Mouse (Mus musculus): Measurements from ENCODE around the gene Atxn2.
"Not testable (repeated sequence)": the region's sequence is repeated elsewhere in the genome, so short reads cannot be mapped to it uniquely, and the experiment has no call there.

Gene Atxn2

DNA sequence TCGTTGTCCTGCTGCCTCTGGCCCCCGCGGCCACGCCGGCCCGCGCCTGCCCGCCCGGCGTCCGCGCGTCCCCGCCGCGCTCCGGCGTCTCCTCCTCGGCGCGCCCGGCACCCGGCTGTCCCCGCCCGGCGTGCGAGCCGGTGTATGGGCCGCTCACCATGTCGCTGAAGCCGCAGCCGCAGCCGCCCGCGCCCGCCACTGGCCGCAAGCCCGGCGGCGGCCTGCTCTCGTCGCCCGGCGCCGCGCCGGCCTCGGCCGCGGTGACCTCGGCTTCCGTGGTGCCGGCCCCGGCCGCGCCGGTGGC lies 743 bp downstream of the Atxn2 start:
- DNase-seq (ENCODE audit: low spot score) = no peak

- DNase-seq (ENCODE audit: low spot score) = no peak
Observed at GRCm38 (mm10) chr5:121712232-121712933, 1.2 kb downstream of the Atxn2 start.

GRCm38 (mm10) chr5:121712934-121713538 lies 1.9 kb downstream of the Atxn2 start:
- no peak for DNase-seq (ENCODE audit: low spot score)

- no peak for DNase-seq (ENCODE audit: low spot score)
Observed at GRCm38 (mm10) chr5:121714331-121714730, 3.2 kb downstream of the Atxn2 start.

- DNase-seq (ENCODE audit: low spot score) = no peak
Observed at GRCm38 (mm10) chr5:121714928-121715327, 3.8 kb downstream of the Atxn2 start.

- no peak for DNase-seq (ENCODE audit: low spot score)
Observed at GRCm38 (mm10) chr5:121718462-121718861, 7.3 kb downstream of the Atxn2 start.

DNA sequence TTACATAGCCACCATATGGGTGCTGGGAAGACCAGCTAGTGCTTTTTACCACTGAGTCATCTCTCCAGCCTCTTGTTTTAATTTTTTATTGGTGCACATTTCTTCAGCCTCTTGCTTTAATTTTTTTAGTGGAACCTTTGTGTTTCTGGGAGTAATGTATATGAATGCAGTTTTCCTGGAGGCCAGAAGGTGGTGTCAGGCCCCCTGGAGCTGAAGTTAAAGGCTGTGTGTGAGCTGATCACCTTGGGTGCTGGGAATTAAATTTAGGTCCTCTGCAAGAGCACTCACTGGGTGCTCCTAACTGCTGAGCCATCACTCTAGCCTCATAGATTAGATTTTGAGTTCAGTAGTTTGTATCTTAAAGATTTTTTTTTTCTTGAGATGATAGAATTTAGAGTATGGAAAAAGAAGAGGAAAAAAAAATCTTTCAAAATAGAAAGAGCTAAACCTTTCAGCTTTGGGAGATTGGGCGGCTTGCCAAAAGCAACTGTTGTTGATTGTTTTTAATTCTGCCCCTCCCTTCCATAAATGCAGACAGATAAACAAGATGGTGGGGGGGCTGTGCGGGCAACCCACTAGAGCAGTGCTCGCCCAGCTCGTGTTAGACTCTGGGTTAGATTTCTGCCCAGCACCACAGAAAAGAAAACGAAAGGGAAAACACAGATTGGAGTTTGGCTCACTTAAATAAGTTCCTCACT lies 9.9 kb downstream of the Atxn2 start:
- no peak for DNase-seq (ENCODE audit: low spot score)

- DNase-seq (ENCODE audit: low spot score) = no peak
Observed at GRCm38 (mm10) chr5:121721841-121722240, 10.7 kb downstream of the Atxn2 start.

GRCm38 (mm10) chr5:121724678-121725077 lies 13.5 kb downstream of the Atxn2 start:
- DNase-seq (ENCODE audit: low spot score) = no peak

- DNase-seq (ENCODE audit: low spot score) = no peak
Observed at GRCm38 (mm10) chr5:121730057-121730456, 18.9 kb downstream of the Atxn2 start.

GRCm38 (mm10) chr5:121736641-121737040 lies 25.5 kb downstream of the Atxn2 start:
- no peak for DNase-seq (ENCODE audit: low spot score)

- not testable (repeated sequence) for DNase-seq (ENCODE audit: low spot score)
Observed at GRCm38 (mm10) chr5:121738162-121738561, 27.0 kb downstream of the Atxn2 start.

GRCm38 (mm10) chr5:121738576-121739191 lies 27.5 kb downstream of the Atxn2 start:
- no peak for DNase-seq (ENCODE audit: low spot score)

GRCm38 (mm10) chr5:121740516-121740915 lies 29.4 kb downstream of the Atxn2 start:
- no peak for DNase-seq (ENCODE audit: low spot score)

- DNase-seq (ENCODE audit: low spot score) = no peak
Observed at GRCm38 (mm10) chr5:121742915-121743314, 31.8 kb downstream of the Atxn2 start.

DNA sequence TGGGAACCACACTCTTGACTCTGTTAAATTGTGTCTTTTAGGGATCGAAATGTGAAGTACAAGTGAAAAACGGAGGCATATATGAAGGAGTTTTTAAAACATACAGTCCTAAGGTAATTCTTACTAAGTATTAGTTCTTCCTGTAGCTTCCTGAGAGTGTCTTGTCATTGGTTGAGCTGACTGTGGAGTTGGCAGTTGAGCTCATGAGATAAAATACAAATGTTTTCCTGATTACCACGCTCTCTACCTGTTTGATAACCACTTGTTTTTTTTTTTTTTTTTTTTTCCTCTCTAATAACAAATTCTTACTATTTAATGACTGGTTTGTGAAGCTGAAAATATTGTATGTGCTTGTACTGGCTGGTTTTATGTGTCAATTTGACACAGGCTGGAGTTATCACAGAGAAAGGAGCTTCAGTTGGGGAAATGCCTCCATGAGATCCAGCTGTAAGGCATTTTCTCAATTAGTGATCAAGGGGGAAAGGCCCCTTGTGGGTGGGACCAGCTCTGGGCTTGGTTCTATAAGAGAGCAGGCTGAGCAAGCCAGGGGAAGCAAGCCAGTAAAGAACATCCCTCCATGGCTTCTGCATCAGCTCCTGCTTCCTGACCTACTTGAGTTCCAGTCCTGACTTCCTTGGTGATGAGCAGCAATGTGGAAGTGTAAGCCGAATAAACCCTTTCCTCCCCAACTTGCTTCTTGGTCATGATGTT lies 36.9 kb downstream of the Atxn2 start:
- DNase-seq (ENCODE audit: low spot score) = not testable (repeated sequence)

GRCm38 (mm10) chr5:121749633-121750032 lies 38.5 kb downstream of the Atxn2 start:
- no peak for DNase-seq (ENCODE audit: low spot score)

GRCm38 (mm10) chr5:121757900-121758299 lies 46.8 kb downstream of the Atxn2 start:
- DNase-seq (ENCODE audit: low spot score) = no peak

DNA sequence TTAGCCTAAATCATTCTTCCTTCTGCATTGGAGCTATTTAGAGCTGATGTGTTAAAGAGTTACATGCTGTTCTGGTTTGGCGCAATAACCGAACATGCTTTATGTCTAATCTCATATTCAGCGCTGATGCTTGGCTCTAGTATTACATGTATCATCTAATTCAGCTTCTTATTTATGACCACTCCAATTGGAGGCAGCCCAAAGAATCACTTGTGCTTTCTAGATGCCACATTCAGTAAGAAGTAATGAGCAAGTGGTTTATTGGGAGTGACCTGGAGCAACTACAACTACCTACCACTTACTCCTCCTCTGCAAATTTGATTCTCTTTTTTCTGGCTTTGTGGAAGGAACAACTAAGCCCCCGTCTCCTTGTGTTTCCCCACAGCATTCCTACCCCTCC lies 47.2 kb downstream of the Atxn2 start:
- no peak for DNase-seq (ENCODE audit: low spot score)

DNA sequence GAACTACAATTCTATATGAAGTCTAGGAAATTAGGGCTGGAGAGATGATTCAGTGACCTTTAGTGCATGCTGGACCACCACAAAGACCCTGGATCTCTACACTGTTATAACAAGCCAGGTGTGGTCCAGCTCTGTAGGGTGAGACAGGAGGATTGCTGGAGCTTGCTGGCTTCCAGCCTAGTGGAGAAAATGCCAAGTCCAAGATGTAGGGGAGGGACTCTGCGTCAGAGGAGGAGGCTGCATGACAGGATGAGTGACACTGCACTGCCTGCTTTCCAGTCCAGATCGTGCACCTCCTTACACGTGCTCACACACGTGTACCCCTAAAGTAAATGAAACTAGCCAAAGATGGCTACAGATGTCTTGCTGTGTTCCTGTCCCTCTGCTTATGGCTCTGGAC lies 48.8 kb downstream of the Atxn2 start:
- DNase-seq (ENCODE audit: low spot score) = no peak

DNA sequence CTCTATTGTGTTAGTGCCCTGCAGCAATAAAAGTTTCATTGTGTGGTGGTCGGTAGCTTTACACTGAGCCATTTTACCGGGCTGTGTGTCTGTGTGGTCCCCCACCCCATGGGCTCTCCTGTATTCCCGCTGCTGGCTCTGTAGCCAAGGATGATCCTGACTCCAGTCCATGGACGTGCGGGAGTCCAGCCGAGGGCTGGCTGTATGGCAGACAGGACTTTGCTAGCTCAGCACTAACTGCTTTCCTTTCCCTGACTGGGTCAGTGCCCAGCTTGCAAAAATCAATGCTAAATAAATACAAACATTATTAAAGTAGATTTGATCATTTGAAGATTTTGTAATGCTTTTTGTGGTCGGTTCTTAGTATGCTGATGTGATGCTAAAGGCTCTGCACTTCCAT lies 50.3 kb downstream of the Atxn2 start:
- no peak for DNase-seq (ENCODE audit: low spot score)

DNA sequence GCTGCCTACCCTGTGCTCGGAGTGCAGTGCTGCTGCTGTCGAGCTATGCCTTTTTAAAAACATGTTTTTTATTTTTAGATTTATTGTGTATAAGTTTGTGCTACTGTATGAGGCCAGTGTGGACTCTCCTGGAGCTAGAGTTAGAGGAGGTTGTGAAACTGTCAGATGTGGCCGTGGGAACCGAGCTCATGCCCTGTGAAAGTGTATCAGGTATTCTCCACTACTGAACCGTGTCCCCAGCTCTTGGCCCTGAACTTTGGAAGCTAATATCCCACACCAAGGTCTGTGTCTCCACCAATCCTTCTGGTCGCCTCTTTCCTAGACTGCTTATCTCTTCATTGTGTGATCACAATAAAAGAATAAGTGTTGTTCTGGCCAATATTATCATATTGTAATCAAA lies 51.8 kb downstream of the Atxn2 start:
- no peak for DNase-seq (ENCODE audit: low spot score)
